Mouse (Mus musculus): Measurements from ENCODE around the gene Flnb. TPM values are rescaled to one million over a fixed set of nuclear protein-coding genes. Genes with fewer than 3 reads are reported as not detected.

The Flnb gene
- total and polyA plus RNA-seq, 3 experiments, result 29.5 to 74.0 (median 61.6) TPM

DNA sequence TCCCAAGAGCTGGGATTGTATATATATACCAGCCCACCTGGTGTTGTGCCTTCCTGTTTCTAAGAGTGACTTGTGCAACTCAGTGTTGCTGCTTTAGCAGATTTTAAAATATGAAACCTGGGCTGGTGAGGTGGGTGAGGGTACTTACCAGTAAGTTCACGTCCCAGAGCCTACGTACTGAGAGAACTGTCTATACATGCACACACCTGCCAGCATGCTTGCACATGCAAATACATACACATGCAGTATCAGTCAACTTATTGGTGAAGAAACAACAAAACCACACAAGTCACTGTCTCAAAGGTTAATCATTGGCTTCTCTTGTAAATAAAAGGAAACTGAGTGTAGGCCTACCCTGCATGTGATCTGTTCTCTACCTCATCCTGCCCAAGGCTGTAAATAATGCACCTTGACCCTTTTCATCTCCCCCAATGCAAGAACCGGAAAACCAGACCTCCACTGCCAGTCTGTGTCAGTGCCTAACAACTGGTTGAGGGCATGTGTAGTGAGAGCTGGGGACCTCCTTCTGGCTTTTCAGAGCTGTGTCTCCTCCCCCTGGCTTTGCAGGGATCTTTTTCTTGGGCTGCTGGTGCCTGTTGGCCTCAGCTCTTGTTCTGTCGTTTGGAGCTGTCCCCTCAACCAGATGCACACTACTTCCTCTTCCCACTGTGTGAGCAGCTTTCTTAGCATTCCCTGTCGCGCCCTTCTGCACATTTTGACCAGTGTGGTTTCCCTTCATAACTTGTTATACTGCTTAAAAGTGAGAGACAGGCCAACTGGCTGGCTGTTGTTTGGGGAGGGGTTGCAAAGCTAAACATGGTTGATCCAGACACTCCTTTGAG lies 100.6 kb downstream of the Flnb start:
- no peak for TF ChIP-seq EP300 (IDR thresholded peaks at IDR 0.05; ENCODE audit: low read length)
- no peak for TF ChIP-seq CTCF (conservative IDR thresholded peaks at IDR 0.05 in 1 of 2, IDR thresholded peaks at IDR 0.05 in 1 of 2; ENCODE audit: low read depth in 2 of 2, low read length in 2 of 2)
- TF ChIP-seq HCFC1 (IDR thresholded peaks at IDR 0.05; ENCODE audit: low read depth, low read length), result no peak
- TF ChIP-seq RAD21 (IDR thresholded peaks at IDR 0.05; ENCODE audit: low read depth, low read length), result no peak
- no peak for TF ChIP-seq TBP (conservative IDR thresholded peaks at IDR 0.05; ENCODE audit: low read depth, low read length)
- TF ChIP-seq MXI1 (IDR thresholded peaks at IDR 0.05; ENCODE audit: low read depth, low read length), result no peak
- TF ChIP-seq PAX5 (IDR thresholded peaks at IDR 0.05; ENCODE audit: low read length), result no peak
- no peak for TF ChIP-seq ZC3H11A (IDR thresholded peaks at IDR 0.05; ENCODE audit: low read depth, low read length)
- no peak for TF ChIP-seq ETS1 (conservative IDR thresholded peaks at IDR 0.05; ENCODE audit: low read depth, low read length)
- TF ChIP-seq MAFK (IDR thresholded peaks at IDR 0.05; ENCODE audit: insufficient replicate concordance, low read length), result no peak
- no peak for TF ChIP-seq KAT2A (IDR thresholded peaks at IDR 0.05; ENCODE audit: insufficient replicate concordance, low read length)
- TF ChIP-seq CHD1 (IDR thresholded peaks at IDR 0.05; ENCODE audit: low read depth, low read length), result no peak
- Histone ChIP-seq H3K4me2 (ENCODE audit: insufficient read depth, low read depth, poor library complexity, severe bottlenecking) (no peak overlapping the region), H3K36me3 (replicated peaks in 1 of 2; ENCODE audit: control insufficient read depth in 1 of 2, insufficient read depth in 1 of 2, low read length in 1 of 2) (peaks cover 79 to 90% of the 10 kb centered on the region in 2 experiments), H3K27me3 (replicated peaks) (no peaks in the 10 kb centered on the region), H3K27ac (ENCODE audit: insufficient read depth, low read depth) (no peak overlapping the region), H3K9ac (ENCODE audit: insufficient read depth, low read depth) (no peak overlapping the region), H3K9me3 (replicated peaks; ENCODE audit: low read length) (no peaks in the 10 kb centered on the region), H3K4me3 (replicated peaks in 1 of 3; ENCODE audit: low read depth in 2 of 3, low read length in 2 of 3, poor library complexity in 1 of 3) (no peak overlapping the region), H3K4me1 (ENCODE audit: control insufficient read depth in 1 of 2, insufficient read depth in 2 of 2) (peaks cover 11 to 64% of the 10 kb centered on the region in 2 experiments), H3K79me2 (replicated peaks; ENCODE audit: control insufficient read depth, extremely low read depth, insufficient read depth, poor library complexity, severe bottlenecking) (no peaks in the 10 kb centered on the region)
- in situ Hi-C loops (cut with MboI; ENCODE audit: low pct_ligation_motif_present, low pct_unique_long_range_greater_than_20kb, low sequenced_read_pairs) (no loop called here), dilution Hi-C loops (cut with MboI; ENCODE audit: extremely low pct_ligation_motif_present, extremely low pct_unique_long_range_greater_than_20kb, low sequenced_read_pairs) (no loop called here)
- peak; percentile 34 for DNase-seq (ENCODE audit: extremely low read depth)

DNA sequence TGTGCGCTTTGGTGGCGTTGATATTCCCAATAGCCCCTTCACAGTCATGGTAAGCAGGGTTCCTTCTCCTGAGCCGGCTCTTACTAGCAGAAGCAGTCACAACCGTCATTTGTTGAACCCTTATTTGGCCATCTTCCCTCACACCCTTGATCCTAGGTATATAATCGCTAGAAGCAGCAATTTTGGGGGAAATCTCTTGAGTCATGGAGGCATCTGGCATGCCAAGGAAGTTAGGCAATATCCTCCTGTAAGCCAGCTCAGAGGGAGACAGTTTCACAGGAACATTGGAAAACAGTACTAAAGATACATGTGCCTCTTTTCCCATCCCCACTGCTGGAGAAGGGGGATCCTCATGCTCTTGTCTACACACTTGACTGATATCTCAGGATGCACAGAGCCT lies 101.6 kb downstream of the Flnb start:
- in situ Hi-C loops (cut with MboI; ENCODE audit: low pct_ligation_motif_present, low pct_unique_long_range_greater_than_20kb, low sequenced_read_pairs) (no loop called here), dilution Hi-C loops (cut with MboI; ENCODE audit: extremely low pct_ligation_motif_present, extremely low pct_unique_long_range_greater_than_20kb, low sequenced_read_pairs) (no loop called here)
- H3K4me3 ChIP-seq (replicated peaks in 1 of 3; ENCODE audit: low read depth in 2 of 3, low read length in 2 of 3, poor library complexity in 1 of 3), result no peak overlapping the region

More for the DNA sequence above, 101.6 kb downstream of the Flnb start:
- DNase-seq (ENCODE audit: extremely low read depth), result no peak
- Histone ChIP-seq H3K9me3 (replicated peaks; ENCODE audit: low read length) (peaks cover 4% of the 10 kb centered on the region), H3K9ac (ENCODE audit: insufficient read depth, low read depth) (no peak overlapping the region), H3K79me2 (replicated peaks; ENCODE audit: control insufficient read depth, extremely low read depth, insufficient read depth, poor library complexity, severe bottlenecking) (no peaks in the 10 kb centered on the region), H3K4me1 (ENCODE audit: control insufficient read depth in 1 of 2, insufficient read depth in 2 of 2) (peaks cover 8 to 58% of the 10 kb centered on the region in 2 experiments), H3K27me3 (replicated peaks) (no peaks in the 10 kb centered on the region), H3K27ac (ENCODE audit: insufficient read depth, low read depth) (no peak overlapping the region), H3K4me2 (ENCODE audit: insufficient read depth, low read depth, poor library complexity, severe bottlenecking) (no peak overlapping the region), H3K36me3 (replicated peaks in 1 of 2; ENCODE audit: control insufficient read depth in 1 of 2, insufficient read depth in 1 of 2, low read length in 1 of 2) (peaks cover 87 to 96% of the 10 kb centered on the region in 2 experiments)
- no peak for TF ChIP-seq SMC3 (IDR thresholded peaks at IDR 0.05; ENCODE audit: low read depth, low read length)
- no peak for TF ChIP-seq USF1 (IDR thresholded peaks at IDR 0.05; ENCODE audit: low read depth, low read length)
- TF ChIP-seq MAX (IDR thresholded peaks at IDR 0.05; ENCODE audit: low read length), result no peak
- TF ChIP-seq ELF1 (IDR thresholded peaks at IDR 0.05; ENCODE audit: low read depth, low read length), result no peak
- TF ChIP-seq RAD21 (IDR thresholded peaks at IDR 0.05; ENCODE audit: low read depth, low read length), result no peak
- no peak for TF ChIP-seq TBP (conservative IDR thresholded peaks at IDR 0.05; ENCODE audit: low read depth, low read length)
- TF ChIP-seq CHD2 (IDR thresholded peaks at IDR 0.05; ENCODE audit: low read length), result no peak
- no peak for TF ChIP-seq ZNF384 (IDR thresholded peaks at IDR 0.05; ENCODE audit: low read depth, low read length)
- no peak for TF ChIP-seq MEF2A (IDR thresholded peaks at IDR 0.05; ENCODE audit: borderline replicate concordance, low read depth, low read length)
- no peak for TF ChIP-seq NRF1 (IDR thresholded peaks at IDR 0.05; ENCODE audit: low read depth, low read length)
- no peak for TF ChIP-seq MYC (IDR thresholded peaks at IDR 0.05; ENCODE audit: low read depth, low read length)
- no peak for TF ChIP-seq E2F4 (IDR thresholded peaks at IDR 0.05; ENCODE audit: insufficient replicate concordance, low read depth, low read length)
- TF ChIP-seq POLR2A (IDR thresholded peaks at IDR 0.05; ENCODE audit: low read depth, low read length), result no peak
- no peak for TF ChIP-seq MAZ (IDR thresholded peaks at IDR 0.05; ENCODE audit: low read depth, low read length)
- TF ChIP-seq CHD1 (IDR thresholded peaks at IDR 0.05; ENCODE audit: low read depth, low read length), result no peak
- TF ChIP-seq ETS1 (conservative IDR thresholded peaks at IDR 0.05; ENCODE audit: low read depth, low read length), result no peak
- no peak for TF ChIP-seq BHLHE40 (IDR thresholded peaks at IDR 0.05; ENCODE audit: low read depth, low read length)
- no peak for TF ChIP-seq MAFK (IDR thresholded peaks at IDR 0.05; ENCODE audit: insufficient replicate concordance, low read length)
